In the genomic region with DNA sequence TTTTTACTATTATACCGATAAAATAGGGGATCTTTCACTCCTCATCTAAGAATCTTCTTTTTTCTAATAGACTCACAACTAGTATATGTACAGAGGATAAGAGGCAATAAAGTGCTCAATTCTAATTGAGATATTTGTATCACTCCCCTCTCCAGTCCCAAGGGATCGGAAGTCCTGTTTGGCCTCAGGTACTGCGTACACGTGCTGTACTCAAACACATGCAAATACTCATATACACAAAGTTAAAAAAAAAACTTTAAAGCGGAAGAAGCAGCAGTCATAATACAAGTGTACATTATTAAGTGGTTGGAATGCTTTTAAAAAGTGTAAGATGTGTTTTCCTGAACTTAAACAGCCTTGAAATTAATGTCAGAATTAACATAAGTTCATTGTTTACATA, we compare ENCODE assay signal across 8 mouse cellular contexts. TPM values are rescaled to one million over a fixed set of nuclear protein-coding genes. Genes with fewer than 3 reads are reported as not detected.
DNase-seq lines count a peak whose midpoint lies in the region; ATAC-seq and TF ChIP-seq lines count a peak whose summit lies in the region.

No protein-coding gene starts in this region.

- no peak for DNase-seq in heart, postnatal 14 days
- DNase-seq in layer of hippocampus, postnatal 10 days (ENCODE audit: low spot score in 2 of 2) = no peak

- no peak for ATAC-seq in heart, embryonic 13.5 days (ENCODE audit: extremely low read depth, insufficient number of reproducible peaks, low FRiP score, low TSS enrichment)
- ATAC-seq in forebrain, embryonic 13.5 days = peak; percentile 32; the same call in 1 of the 2 replicates
- ATAC-seq in liver, embryonic 16.5 days (ENCODE audit: low read depth) = no peak
- no peak for ATAC-seq in inflammation-experienced regulatory T-cells, adult 6 months
- no peak for ATAC-seq in monocyte, adult 5-6 weeks (replicated peaks; ENCODE audit: insufficient number of reproducible peaks, low FRiP score, low TSS enrichment, poor library complexity, severe bottlenecking)

- WGBS in heart, embryonic 13.5 days = 68% methylated on average over 5 of the region's 5 CpGs
- 73% methylated on average over 5 of the region's 5 CpGs for WGBS in forebrain, embryonic 13.5 days
- WGBS in liver, embryonic 16.5 days (ENCODE audit: insufficient replicate concordance) = 71% methylated on average over 5 of the region's 5 CpGs

- no peak overlapping the region for H3K9ac ChIP-seq in heart, embryonic 13.5 days
- H3K9ac ChIP-seq in ES-Bruce4 (ENCODE audit: low read depth, poor library complexity, severe bottlenecking) = peak overlapping the region; percentile 95
- H3K9ac ChIP-seq in forebrain, embryonic 13.5 days = no peak overlapping the region
- no peak overlapping the region for H3K9ac ChIP-seq in liver, embryonic 16.5 days (ENCODE audit: low read depth, low read length)

- H3K27me3 ChIP-seq in heart, embryonic 13.5 days (replicated peaks) = no peaks in the 10 kb centered on the region
- no peaks in the 10 kb centered on the region for H3K27me3 ChIP-seq in ES-Bruce4 (ENCODE audit: control insufficient read depth, insufficient read depth, low read length, poor library complexity, severe bottlenecking)
- no peaks in the 10 kb centered on the region for H3K27me3 ChIP-seq in forebrain, embryonic 13.5 days
- H3K27me3 ChIP-seq in liver, embryonic 16.5 days (ENCODE audit: control insufficient read depth, insufficient read depth, low read depth, low read length) = no peaks in the 10 kb centered on the region

- TF ChIP-seq POLR2A in ES-Bruce4 (IDR thresholded peaks at IDR 0.05; ENCODE audit: insufficient read depth, low read length) = no peak

- no peaks in the 10 kb centered on the region for H3K9me3 ChIP-seq in heart, embryonic 13.5 days
- no peaks in the 10 kb centered on the region for H3K9me3 ChIP-seq in ES-Bruce4 (replicated peaks; ENCODE audit: control insufficient read depth, insufficient read depth, low read length, poor library complexity, severe bottlenecking)
- no peaks in the 10 kb centered on the region for H3K9me3 ChIP-seq in forebrain, embryonic 13.5 days (replicated peaks)
- H3K9me3 ChIP-seq in liver, embryonic 16.5 days (replicated peaks; ENCODE audit: control insufficient read depth, low read length) = no peaks in the 10 kb centered on the region

- no peaks in the 10 kb centered on the region for H3K36me3 ChIP-seq in heart, embryonic 13.5 days
- no peaks in the 10 kb centered on the region for H3K36me3 ChIP-seq in ES-Bruce4 (ENCODE audit: control insufficient read depth, insufficient read depth, low read length, poor library complexity, severe bottlenecking)
- no peaks in the 10 kb centered on the region for H3K36me3 ChIP-seq in forebrain, embryonic 13.5 days (ENCODE audit: poor library complexity, severe bottlenecking)
- no peaks in the 10 kb centered on the region for H3K36me3 ChIP-seq in liver, embryonic 16.5 days (ENCODE audit: control insufficient read depth, insufficient read depth)

- H3K27ac ChIP-seq in heart, embryonic 13.5 days (replicated peaks) = peak overlapping the region; percentile 92
- no peak overlapping the region for H3K27ac ChIP-seq in ES-Bruce4 (ENCODE audit: insufficient read depth, low read length)
- no peak overlapping the region for H3K27ac ChIP-seq in forebrain, embryonic 13.5 days
- H3K27ac ChIP-seq in liver, embryonic 16.5 days (ENCODE audit: low read length) = no peak overlapping the region

- peak overlapping the region; percentile 62 for H3K4me3 ChIP-seq in heart, embryonic 13.5 days
- peak overlapping the region; percentile 100 for H3K4me3 ChIP-seq in ES-Bruce4 (ENCODE audit: low read depth, low read length)
- H3K4me3 ChIP-seq in forebrain, embryonic 13.5 days = peak overlapping the region; percentile 48
- peak overlapping the region; percentile 65 for H3K4me3 ChIP-seq in liver, embryonic 16.5 days (ENCODE audit: low read depth, low read length)

- H3K4me1 ChIP-seq in heart, embryonic 13.5 days = no peaks in the 10 kb centered on the region
- no peaks in the 10 kb centered on the region for H3K4me1 ChIP-seq in ES-Bruce4 (ENCODE audit: control insufficient read depth, insufficient read depth, low read length)
- no peaks in the 10 kb centered on the region for H3K4me1 ChIP-seq in forebrain, embryonic 13.5 days
- H3K4me1 ChIP-seq in liver, embryonic 16.5 days (ENCODE audit: control insufficient read depth, low read depth, low read length) = no peaks in the 10 kb centered on the region

- H3K4me2 ChIP-seq in heart, embryonic 13.5 days = peak overlapping the region; percentile 65
- H3K4me2 ChIP-seq in forebrain, embryonic 13.5 days = peak overlapping the region; percentile 53
- H3K4me2 ChIP-seq in liver, embryonic 16.5 days (ENCODE audit: low read depth, low read length) = peak overlapping the region; percentile 64

- no peak for TF ChIP-seq EP300 in ES-Bruce4 (IDR thresholded peaks at IDR 0.05; ENCODE audit: insufficient read depth, low read depth, low read length)

- intact Hi-C loops in heart, postnatal 14 days (cut with DNase I) = no loop called here

- no peak for TF ChIP-seq CTCF in ES-Bruce4 (IDR thresholded peaks at IDR 0.05; ENCODE audit: low read depth, low read length)

RNA-seq across cellular contexts. Expression of a gene that starts 0.5 kb away (rescaled TPM):
- polyA plus RNA-seq in heart, embryonic 13.5 days (2015; fragmentation: Nextera tagmentation; extraction: Ambion mirVana) = 77.7 and 81.1 TPM in 2 replicates
- 100 to 1,000 TPM; 118 to 146 TPM for total RNA-seq in heart, postnatal 14 days (2021)
- 80.6 and 84.4 TPM in 2 replicates for polyA plus RNA-seq in ES-Bruce4 (2011; ENCODE audit: insufficient read depth, insufficient read length, low read depth, missing spikeins)
- 31.4 and 37.8 TPM in 2 replicates for polyA plus RNA-seq in forebrain, embryonic 13.5 days (2015; fragmentation: Nextera tagmentation; extraction: Ambion mirVana)
- polyA plus RNA-seq in liver, embryonic 16.5 days (2015; fragmentation: Nextera tagmentation; extraction: Ambion mirVana) = 20.6 and 22.9 TPM in 2 replicates
- 10 to 100 TPM; 32.5 to 53.9 TPM for total RNA-seq in layer of hippocampus, postnatal 10 days (2021)
- 100 to 1,000 TPM in 2 of 3 experiments, 10 to 100 TPM in 1; 78.5 to 160 (median 121) TPM for polyA plus RNA-seq in inflammation-experienced regulatory T-cells, adult 6 months (2017; shearing (Covaris generic))
- 12.1 to 19.3 TPM (median 17.4 TPM) in 3 replicates for total RNA-seq in monocyte, adult 5-6 weeks (2017)

RNA-seq across cellular contexts. Expression of a gene that starts 0.7 kb away (rescaled TPM):
- 1.6 and 2.3 TPM in 2 replicates for polyA plus RNA-seq in heart, embryonic 13.5 days (2015; fragmentation: Nextera tagmentation; extraction: Ambion mirVana)
- total RNA-seq in heart, postnatal 14 days (2021) = 1 to 10 TPM; 1.8 TPM
- 0.33 and 0.40 TPM in 2 replicates for polyA plus RNA-seq in ES-Bruce4 (2011; ENCODE audit: insufficient read depth, insufficient read length, low read depth, missing spikeins)
- polyA plus RNA-seq in forebrain, embryonic 13.5 days (2015; fragmentation: Nextera tagmentation; extraction: Ambion mirVana) = 1.1 and 1.5 TPM in 2 replicates
- 2.4 and 2.9 TPM in 2 replicates for polyA plus RNA-seq in liver, embryonic 16.5 days (2015; fragmentation: Nextera tagmentation; extraction: Ambion mirVana)
- total RNA-seq in layer of hippocampus, postnatal 10 days (2021) = 1 to 10 TPM; 1.6 to 2.6 TPM
- 1 to 10 TPM in 2 of 3 experiments, under 1 TPM in 1; 0.72 to 1.8 (median 1.1) TPM for polyA plus RNA-seq in inflammation-experienced regulatory T-cells, adult 6 months (2017; shearing (Covaris generic))
- 0.10 TPM in 2 of 3 replicates, not detected in the other for total RNA-seq in monocyte, adult 5-6 weeks (2017)

RNA-seq across cellular contexts. Expression of a gene that starts 34.7 kb away (rescaled TPM):
- 17.2 and 18.3 TPM in 2 replicates for polyA plus RNA-seq in heart, embryonic 13.5 days (2015; fragmentation: Nextera tagmentation; extraction: Ambion mirVana)
- 10 to 100 TPM; 11.6 to 12.1 TPM for total RNA-seq in heart, postnatal 14 days (2021)
- 8.4 and 11.8 TPM in 2 replicates for polyA plus RNA-seq in ES-Bruce4 (2011; ENCODE audit: insufficient read depth, insufficient read length, low read depth, missing spikeins)
- polyA plus RNA-seq in forebrain, embryonic 13.5 days (2015; fragmentation: Nextera tagmentation; extraction: Ambion mirVana) = 26.1 and 26.2 TPM in 2 replicates
- polyA plus RNA-seq in liver, embryonic 16.5 days (2015; fragmentation: Nextera tagmentation; extraction: Ambion mirVana) = 11.2 and 12.2 TPM in 2 replicates
- total RNA-seq in layer of hippocampus, postnatal 10 days (2021) = 10 to 100 TPM; 10.8 to 14.7 TPM
- 10 to 100 TPM; 16.4 to 20.4 (median 19.4) TPM for polyA plus RNA-seq in inflammation-experienced regulatory T-cells, adult 6 months (2017; shearing (Covaris generic))
- total RNA-seq in monocyte, adult 5-6 weeks (2017) = 7.1 to 17.9 TPM (median 7.3 TPM) in 3 replicates

RNA-seq across cellular contexts. Expression of a gene that starts 34.7 kb away (rescaled TPM):
- polyA plus RNA-seq in heart, embryonic 13.5 days (2015; fragmentation: Nextera tagmentation; extraction: Ambion mirVana) = 5.3 and 5.4 TPM in 2 replicates
- 1 to 10 TPM; 5.3 TPM for total RNA-seq in heart, postnatal 14 days (2021)
- polyA plus RNA-seq in ES-Bruce4 (2011; ENCODE audit: insufficient read depth, insufficient read length, low read depth, missing spikeins) = 11.8 and 14.6 TPM in 2 replicates
- polyA plus RNA-seq in forebrain, embryonic 13.5 days (2015; fragmentation: Nextera tagmentation; extraction: Ambion mirVana) = 10.1 and 11.0 TPM in 2 replicates
- 5.3 and 6.3 TPM in 2 replicates for polyA plus RNA-seq in liver, embryonic 16.5 days (2015; fragmentation: Nextera tagmentation; extraction: Ambion mirVana)
- 1 to 10 TPM; 5.8 to 7.8 TPM for total RNA-seq in layer of hippocampus, postnatal 10 days (2021)
- 1 to 10 TPM; 6.9 to 9.4 (median 8.4) TPM for polyA plus RNA-seq in inflammation-experienced regulatory T-cells, adult 6 months (2017; shearing (Covaris generic))
- total RNA-seq in monocyte, adult 5-6 weeks (2017) = 11.3 to 38.8 TPM (median 13.1 TPM) in 3 replicates

RNA-seq across cellular contexts. Expression of a gene that starts 34.7 kb away (rescaled TPM):
- 45.9 and 57.7 TPM in 2 replicates for polyA plus RNA-seq in heart, embryonic 13.5 days (2015; fragmentation: Nextera tagmentation; extraction: Ambion mirVana)
- 10 to 100 TPM; 18.3 to 22.9 TPM for total RNA-seq in heart, postnatal 14 days (2021)
- 39.6 and 42.4 TPM in 2 replicates for polyA plus RNA-seq in ES-Bruce4 (2011; ENCODE audit: insufficient read depth, insufficient read length, low read depth, missing spikeins)
- 70.4 and 75.5 TPM in 2 replicates for polyA plus RNA-seq in forebrain, embryonic 13.5 days (2015; fragmentation: Nextera tagmentation; extraction: Ambion mirVana)
- 29.3 and 34.1 TPM in 2 replicates for polyA plus RNA-seq in liver, embryonic 16.5 days (2015; fragmentation: Nextera tagmentation; extraction: Ambion mirVana)
- total RNA-seq in layer of hippocampus, postnatal 10 days (2021) = 10 to 100 TPM; 30.0 to 32.6 TPM
- 100 to 1,000 TPM in 1 of 3 experiments, 10 to 100 TPM in 2; 49.6 to 100 (median 76.0) TPM for polyA plus RNA-seq in inflammation-experienced regulatory T-cells, adult 6 months (2017; shearing (Covaris generic))
- 30.2 to 38.9 TPM (median 34.0 TPM) in 3 replicates for total RNA-seq in monocyte, adult 5-6 weeks (2017)

Comparison
In these comparisons a context has a peak if more than half of its experiments do, and no peak if none do; other contexts are left out.
1. H3K4me3 ChIP-seq: peak in every context shown above with its lines; median percentile 100 in ES-Bruce4; 65 in liver, embryonic 16.5 days; 62 in heart, embryonic 13.5 days; 48 in forebrain, embryonic 13.5 days.